Mouse (Mus musculus): ENCODE data around the gene Eif2b1. TPM values are rescaled to one million over a fixed set of nuclear protein-coding genes. Genes with fewer than 3 reads are reported as not detected.
"Not testable (repeated sequence)": the region's sequence is repeated elsewhere in the genome, so short reads cannot be mapped to it uniquely, and the experiment has no call there.

Gene Eif2b1
- 10 to 100 TPM; 40.0 to 45.5 TPM for total RNA-seq (2021)
- long read RNA-seq, experiment 1, transcript Eif2b1-201 (9 exons, 2,013 nt), result major isoform, 29 of 34 reads
- long read RNA-seq, experiment 1, partial matches to known transcripts, result 0 of 34 reads
- long read RNA-seq, experiment 1, other reads (novel, unspliced or antisense), result 5 of 34 reads
- long read RNA-seq, experiment 2, transcript Eif2b1-201 (9 exons, 2,013 nt), result major isoform, 59 of 75 reads
- long read RNA-seq, experiment 2, partial matches to known transcripts, result 9 of 75 reads
- long read RNA-seq, experiment 2, other reads (novel, unspliced or antisense), result 7 of 75 reads

GRCm38 (mm10) chr5:124578633-124579317, at the start of gene Eif2b1, which contains the start of gene Gtf2h3:
Eif2b1 (minus strand) TSS chr5:124579131.
Gtf2h3 (plus strand) TSS chr5:124579140.
- DNase-seq (ENCODE audit: low spot score in 2 of 2), result peak; percentile 96 to 97

GRCm38 (mm10) chr5:124624291-124624690, 45.4 kb upstream of the Eif2b1 start:
- DNase-seq (ENCODE audit: low spot score in 2 of 2), result no peak

- peak; percentile 35 to 36 for DNase-seq (ENCODE audit: low spot score in 2 of 2)
Observed at GRCm38 (mm10) chr5:124622890-124623289, 44.0 kb upstream of the Eif2b1 start.

DNA sequence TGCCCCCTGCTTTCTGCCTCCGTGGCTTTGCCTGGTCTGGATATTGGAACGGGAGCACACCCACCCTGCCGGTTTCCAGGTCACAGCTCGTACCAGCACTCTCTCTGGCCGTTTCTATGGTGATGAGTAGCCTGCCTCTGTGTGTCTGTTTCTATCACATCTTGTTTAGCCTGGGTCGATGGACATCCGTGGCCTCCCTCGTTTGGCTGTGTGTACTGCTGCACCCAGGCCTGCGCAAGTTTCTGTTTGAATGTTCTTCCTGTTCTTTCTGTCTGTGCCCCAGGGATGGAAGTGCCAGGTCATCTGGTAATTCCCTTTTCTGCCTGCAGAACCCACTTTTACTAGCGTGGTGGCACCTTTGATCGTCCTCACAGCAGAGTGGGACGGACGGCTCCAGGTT, 42.4 kb upstream of the Eif2b1 start:
- no peak for DNase-seq (ENCODE audit: low spot score in 2 of 2)

DNA sequence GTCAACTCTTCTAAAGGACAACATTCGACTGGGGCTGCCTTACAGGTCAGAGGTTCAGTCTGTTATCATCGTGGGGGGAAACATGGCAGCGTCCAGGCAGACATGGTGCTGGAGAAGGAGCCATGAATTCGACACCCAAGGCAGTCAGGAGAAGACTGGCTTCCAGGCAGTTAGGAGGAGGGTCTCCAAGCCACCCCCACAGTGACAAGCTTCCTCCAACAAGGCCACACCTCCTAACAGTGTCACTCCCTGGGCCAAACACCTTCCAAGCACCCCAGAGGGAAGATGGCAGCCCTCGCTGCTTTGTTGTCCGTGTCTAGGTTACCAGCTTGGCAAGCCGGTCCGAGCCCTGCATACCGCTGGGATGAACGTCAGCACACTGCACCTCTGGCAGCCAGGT, 39.8 kb upstream of the Eif2b1 start:
- no peak for DNase-seq (ENCODE audit: low spot score in 2 of 2)

DNA sequence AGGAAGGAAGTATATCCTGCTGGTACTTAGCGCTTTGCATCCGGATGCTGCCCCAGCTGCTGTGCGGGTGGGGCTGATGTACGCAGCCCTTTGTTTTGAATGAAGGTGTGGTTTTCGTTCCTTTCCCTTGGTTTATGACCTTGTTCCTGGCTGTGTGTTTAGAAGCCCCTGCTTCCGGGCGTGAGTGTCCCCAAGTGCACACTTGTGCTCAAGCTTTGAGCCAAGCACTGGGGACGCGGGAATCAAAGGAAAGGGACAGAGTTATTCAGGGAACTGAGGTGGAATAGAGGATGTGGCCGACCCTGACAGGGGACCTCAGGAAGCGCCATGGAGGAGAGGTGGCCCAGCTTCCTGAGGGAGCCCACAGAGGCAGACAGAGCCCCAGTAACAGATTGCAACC, 35.8 kb upstream of the Eif2b1 start:
- DNase-seq (ENCODE audit: low spot score in 2 of 2), result no peak

- DNase-seq (ENCODE audit: low spot score in 2 of 2), result no peak
Observed at GRCm38 (mm10) chr5:124610965-124611364, 32.0 kb upstream of the Eif2b1 start.

DNA sequence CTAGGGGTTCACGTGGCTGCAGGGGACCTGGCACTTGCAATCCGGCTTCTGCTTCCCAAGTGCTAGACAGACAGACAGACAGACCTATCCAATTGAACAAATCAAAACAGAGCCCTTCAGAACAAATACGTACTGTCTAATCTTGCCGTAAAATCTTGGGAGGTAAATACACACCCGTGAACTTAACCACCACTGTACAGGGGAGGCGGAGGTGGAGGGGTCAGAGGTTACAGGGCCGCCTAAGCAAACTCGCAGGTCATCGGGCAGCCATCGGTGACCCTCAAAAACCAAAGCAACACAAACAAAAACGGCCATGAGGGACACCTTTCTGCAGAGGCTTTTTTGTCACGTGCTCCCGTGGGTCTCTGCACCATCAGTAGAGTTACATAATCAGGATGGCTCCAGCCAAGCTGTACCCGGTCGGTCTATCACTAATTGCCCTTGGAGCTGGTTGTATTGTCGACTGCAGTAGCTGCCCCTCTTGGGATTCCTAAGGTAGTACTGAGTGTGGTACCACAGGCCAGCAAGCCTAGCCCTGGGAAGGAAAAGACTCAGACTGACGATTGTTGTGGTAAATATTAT, 26.2 kb upstream of the Eif2b1 start:
- DNase-seq (ENCODE audit: low spot score in 2 of 2), result no peak

DNA sequence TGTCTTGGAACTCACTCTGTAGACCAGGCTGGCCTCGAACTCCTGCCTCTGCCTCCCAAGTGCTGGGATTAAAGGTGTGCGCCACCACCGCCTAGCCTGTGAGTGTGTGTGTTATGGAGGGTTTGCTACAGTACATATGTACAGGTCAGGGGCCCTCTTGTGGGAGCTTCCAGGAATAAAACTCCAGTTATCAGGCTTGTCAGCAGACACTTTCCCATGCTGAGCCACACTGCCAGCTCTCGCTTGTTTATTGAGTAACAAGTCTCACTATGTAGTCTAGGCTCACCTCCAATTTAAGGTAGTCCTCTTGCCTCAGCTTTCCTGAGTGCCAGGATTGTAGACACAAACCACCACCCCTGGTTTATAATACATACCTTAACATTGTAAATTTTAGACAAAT, 25.4 kb upstream of the Eif2b1 start:
- DNase-seq (ENCODE audit: low spot score in 2 of 2), result no peak

- DNase-seq (ENCODE audit: low spot score in 2 of 2), result peak; percentile 67 to 68
Observed at GRCm38 (mm10) chr5:124602349-124602748, 23.4 kb upstream of the Eif2b1 start.

- DNase-seq (ENCODE audit: low spot score in 2 of 2), result not testable (repeated sequence)
Observed at GRCm38 (mm10) chr5:124599726-124600125, 20.8 kb upstream of the Eif2b1 start.

DNA sequence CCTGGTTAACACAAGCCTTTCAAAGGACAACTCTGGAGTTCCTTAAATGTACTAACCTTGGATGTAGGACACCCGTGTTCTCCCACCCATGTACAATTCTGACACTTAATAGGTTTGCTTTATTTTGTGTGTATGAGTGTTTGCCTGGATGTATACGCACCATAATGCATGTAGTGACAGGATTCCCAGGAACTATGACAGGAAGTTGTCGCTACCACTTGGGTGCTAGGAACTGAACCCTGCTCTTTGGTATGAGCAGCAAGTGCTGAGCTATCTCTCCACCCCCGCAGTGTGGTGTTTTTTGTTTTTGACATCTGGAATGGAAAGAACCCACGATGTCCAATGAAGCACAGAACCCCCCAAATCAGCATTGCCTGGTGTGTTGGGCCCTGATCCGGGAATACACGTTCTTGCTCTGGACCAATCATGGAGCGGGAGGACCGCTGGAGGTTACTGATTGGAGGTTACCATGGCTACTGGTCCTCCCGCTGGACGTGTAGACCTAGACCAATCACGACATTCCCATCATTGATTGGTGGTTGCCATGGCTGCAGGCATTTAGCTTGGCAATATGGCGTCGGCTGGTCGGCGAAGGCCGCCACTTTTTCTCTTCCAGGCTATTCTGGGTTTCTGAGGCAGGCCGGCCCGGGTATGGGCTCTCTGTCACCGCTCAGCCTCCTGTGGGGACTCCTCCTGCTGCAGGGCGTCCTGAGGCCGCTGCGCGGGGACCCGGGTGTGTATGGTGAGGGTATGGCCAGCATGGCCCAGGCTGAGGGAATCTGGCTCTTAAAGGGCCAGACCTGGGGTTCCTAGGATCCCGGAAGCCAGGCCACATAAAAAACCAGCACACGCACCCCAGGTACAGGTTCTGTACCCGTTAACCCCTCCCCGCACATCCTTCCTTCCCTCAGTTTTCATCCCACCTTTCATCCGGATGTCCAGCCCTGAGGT, 19.6 kb upstream of the Eif2b1 start:
- peak; percentile 72 to 81 for DNase-seq (ENCODE audit: low spot score in 2 of 2)

GRCm38 (mm10) chr5:124592768-124593167, 13.8 kb upstream of the Eif2b1 start:
- no peak for DNase-seq (ENCODE audit: low spot score in 2 of 2)

- DNase-seq (ENCODE audit: low spot score in 2 of 2), result no peak
Observed at GRCm38 (mm10) chr5:124582515-124582914, 3.6 kb upstream of the Eif2b1 start.

DNA sequence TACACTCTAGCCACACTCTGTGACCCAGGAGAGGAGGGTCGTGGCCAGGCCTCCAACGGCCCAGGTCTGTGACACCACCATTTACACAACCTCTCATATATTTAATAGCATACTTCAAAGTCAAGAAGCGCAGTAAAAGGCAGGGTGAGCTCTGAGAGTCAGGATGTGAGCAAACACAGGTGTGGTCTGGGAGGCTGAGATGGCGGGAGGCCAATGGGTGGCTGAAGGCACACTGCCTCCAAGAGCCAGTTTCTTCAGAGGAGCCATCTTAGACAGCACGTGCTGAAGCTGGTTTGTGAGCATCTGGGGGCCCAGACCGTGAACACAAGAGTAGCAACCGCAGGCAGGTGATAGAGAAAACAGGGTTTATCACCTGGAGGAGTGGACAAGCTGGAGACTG, 3.5 kb downstream of the Eif2b1 start:
- no peak for DNase-seq (ENCODE audit: low spot score in 2 of 2)

- no peak for DNase-seq (ENCODE audit: low spot score in 2 of 2)
Observed at GRCm38 (mm10) chr5:124571068-124571467, 7.9 kb downstream of the Eif2b1 start.

DNA sequence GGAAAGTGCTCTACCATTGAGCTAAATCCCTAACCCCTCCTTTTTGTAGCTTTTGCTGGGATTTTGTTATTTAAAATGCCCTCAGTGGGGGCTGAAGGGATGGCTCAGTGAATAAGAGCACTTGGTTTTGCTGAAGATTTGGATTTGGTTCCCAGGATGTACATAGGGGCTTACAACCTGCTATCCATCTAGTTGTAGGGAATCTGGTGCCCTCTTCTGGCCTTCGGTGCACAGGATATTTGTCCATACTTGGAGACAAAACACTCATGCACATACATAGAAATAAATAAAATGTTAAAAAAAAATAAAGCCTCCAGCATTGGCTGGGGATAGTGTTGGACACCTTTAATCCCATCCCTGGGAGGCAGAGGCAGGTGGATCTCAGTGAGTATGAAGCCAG, 23.8 kb downstream of the Eif2b1 start:
- no peak for DNase-seq (ENCODE audit: low spot score in 2 of 2)

DNA sequence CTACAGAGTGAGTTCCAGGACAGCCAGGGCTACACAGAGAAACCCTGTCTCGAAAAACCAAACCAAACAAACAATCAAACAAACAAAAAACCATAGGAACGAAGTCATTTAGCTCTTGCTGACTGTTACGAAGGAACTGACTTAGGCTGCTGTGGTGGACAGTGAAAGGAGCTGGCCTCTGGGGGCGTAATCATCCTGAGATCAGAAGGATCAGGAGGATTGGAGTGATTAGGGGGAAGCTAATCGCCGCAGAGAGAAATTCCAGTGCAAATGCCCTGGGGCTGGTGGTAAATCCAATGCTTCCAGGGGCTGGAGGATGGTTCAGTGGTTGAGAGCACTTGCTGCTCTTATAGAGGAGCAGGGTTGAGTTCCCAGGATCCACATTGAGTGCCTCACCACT, 25.3 kb downstream of the Eif2b1 start:
- DNase-seq (ENCODE audit: low spot score in 2 of 2), result no peak

DNA sequence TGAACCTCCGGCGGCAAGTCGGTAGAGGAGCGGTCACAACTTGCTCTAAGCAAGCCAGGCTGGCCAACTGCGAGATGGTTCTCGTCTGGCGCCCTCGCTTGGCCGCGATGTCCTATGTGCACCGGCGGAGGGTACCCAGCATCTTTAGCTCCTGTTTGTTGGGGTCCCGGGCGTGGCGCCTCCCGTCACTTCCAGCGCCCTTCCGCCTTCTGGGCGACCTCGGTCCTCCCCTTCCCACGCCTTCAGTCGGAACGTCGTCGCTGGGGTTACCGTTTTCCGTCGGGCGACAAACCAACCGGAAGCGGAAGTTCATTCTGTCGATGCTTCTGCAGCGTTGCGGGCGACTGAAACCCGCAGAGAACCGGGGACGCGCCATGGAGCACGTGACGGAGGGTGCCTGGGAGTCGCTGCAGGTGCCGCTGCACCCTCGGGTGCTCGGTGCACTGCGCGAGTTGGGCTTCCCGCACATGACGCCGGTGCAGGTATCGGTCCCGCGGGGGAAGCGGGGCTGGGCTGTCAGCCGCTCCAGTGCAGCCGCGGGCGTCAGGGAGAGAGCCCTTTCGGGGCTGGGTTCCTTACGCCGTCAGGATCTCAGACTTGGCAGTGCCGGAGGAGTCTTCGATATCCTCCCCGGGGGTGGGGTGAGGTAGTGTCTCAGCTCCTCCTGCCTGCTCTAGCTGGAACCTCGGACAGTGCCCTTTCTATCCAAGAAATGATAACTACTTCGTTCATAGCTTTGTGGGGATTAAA, 26.2 kb downstream of the Eif2b1 start, which contains the start of gene Ddx55:
TSS of gene Ddx55 (plus strand) at position 307 of the 750 bp plus-strand sequence.
- peak; percentile 82 to 83 for DNase-seq (ENCODE audit: low spot score in 2 of 2)

- DNase-seq (ENCODE audit: low spot score in 2 of 2), result no peak
Observed at GRCm38 (mm10) chr5:124552094-124552472, 26.8 kb downstream of the Eif2b1 start.
